ENCODE assay signal across 21 mouse cellular contexts in the genomic region with DNA sequence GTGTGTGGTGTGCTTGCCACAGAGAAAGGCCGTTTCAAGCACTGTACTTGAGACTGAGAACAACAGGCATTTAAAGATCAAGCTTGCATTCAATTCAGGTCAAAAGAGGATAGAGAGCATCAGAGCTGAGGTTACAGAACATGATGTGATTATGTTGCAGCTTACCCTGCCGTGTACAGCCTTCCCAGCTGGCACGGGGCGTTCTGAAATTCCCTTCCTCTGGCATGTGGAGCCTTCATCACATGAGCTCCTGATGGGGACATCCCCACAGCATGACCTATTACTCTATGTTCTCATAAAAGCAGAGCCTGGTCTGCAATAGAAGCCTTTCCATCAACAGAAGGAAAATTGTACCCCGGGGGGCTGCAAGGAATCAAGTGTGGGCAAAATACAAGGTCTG.
A peak's percentile ranks its signal among the peaks of the same experiment; 100 is the strongest.
DNase-seq lines count a peak whose midpoint lies in the region; ATAC-seq and TF ChIP-seq lines count a peak whose summit lies in the region.
"Had no signal": no experiment of that assay in that cellular context is flagged by ENCODE, and none has a peak within 500 bp of the region (broad histone marks: within the 10 kb centered on the region; RNA-seq: fewer than 3 reads in every experiment).

No protein-coding gene starts in this region.

- intact Hi-C loops in gastrocnemius, postnatal 36 days (cut with DNase I): loop anchor here (5.0 kb wide), 2 partner anchors 85 to 565 kb away; no protein-coding TSS in a partner anchor
- intact Hi-C loops in heart, postnatal 14 days (cut with DNase I): no loop called here

- no peak overlapping the region for H3K9ac ChIP-seq in limb, embryonic 13.5 days
- H3K9ac ChIP-seq: hindbrain, embryonic 13.5 days; liver, embryonic 13.5 days; lung, embryonic 14.5 days; midbrain, embryonic 13.5 days; neural tube, embryonic 13.5 days had no signal

- TF ChIP-seq POLR2A in kidney, adult 2 months (IDR thresholded peaks at IDR 0.05; ENCODE audit: low read depth, low read length): no peak

- no peak overlapping the region for H3K27ac ChIP-seq in limb, embryonic 13.5 days
- H3K27ac ChIP-seq in limb, embryonic 10.5 days: no peak overlapping the region
- H3K27ac ChIP-seq in kidney, adult 2 months (ENCODE audit: insufficient read depth, low read depth, low read length): no peak overlapping the region
- H3K27ac ChIP-seq: hindbrain, embryonic 13.5 days; left cerebral cortex, adult 2 months; liver, embryonic 13.5 days; midbrain, embryonic 13.5 days; neural tube, embryonic 13.5 days had no signal

- no peak overlapping the region for H3K4me3 ChIP-seq in limb, embryonic 13.5 days
- H3K4me3 ChIP-seq in limb, embryonic 10.5 days: no peak overlapping the region
- H3K4me3 ChIP-seq in kidney, adult 2 months (ENCODE audit: insufficient read depth, low read depth, low read length): no peak overlapping the region
- H3K4me3 ChIP-seq: hindbrain, embryonic 13.5 days; left cerebral cortex, adult 2 months; liver, embryonic 13.5 days; midbrain, embryonic 13.5 days; neural tube, embryonic 13.5 days had no signal

- DNase-seq in limb, embryonic 10.5 days (ENCODE audit: low spot score): no peak
- peak; percentile 31 to 57 for DNase-seq in gastrocnemius, postnatal 36 days
- DNase-seq in heart, postnatal 14 days: peak; percentile 41 to 51
- peak; percentile 38 for DNase-seq in testis, postnatal 14 days (ENCODE audit: low spot score)
- no peak for DNase-seq in kidney, adult 2 months
- DNase-seq: adrenal gland, postnatal 36 days; cerebellum, adult 11-12 months; cerebellum, postnatal 25 days; embryo, embryonic 11 days; kidney, postnatal 36 days; left cerebral cortex, postnatal 4 days; liver, embryonic 13.5 days; lung, embryonic 14.5 days; right cerebral cortex, adult 18-20 months; thymus, adult 2 months had no signal

- H3K4me2 ChIP-seq in limb, embryonic 13.5 days (replicated peaks): no peak overlapping the region
- H3K4me2 ChIP-seq: hindbrain, embryonic 13.5 days; liver, embryonic 13.5 days; lung, embryonic 14.5 days; midbrain, embryonic 13.5 days; neural tube, embryonic 13.5 days had no signal

- H3K27me3 ChIP-seq in limb, embryonic 13.5 days: no peaks in the 10 kb centered on the region
- no peaks in the 10 kb centered on the region for H3K27me3 ChIP-seq in limb, embryonic 10.5 days (ENCODE audit: low read depth, poor library complexity, severe bottlenecking)
- H3K27me3 ChIP-seq in kidney, adult 2 months (replicated peaks; ENCODE audit: control insufficient read depth, insufficient read depth, low read length): no peaks in the 10 kb centered on the region
- H3K27me3 ChIP-seq: hindbrain, embryonic 13.5 days; liver, embryonic 13.5 days; midbrain, embryonic 13.5 days; neural tube, embryonic 13.5 days had no signal

- no peaks in the 10 kb centered on the region for H3K36me3 ChIP-seq in limb, embryonic 13.5 days
- H3K36me3 ChIP-seq in limb, embryonic 10.5 days: no peaks in the 10 kb centered on the region
- H3K36me3 ChIP-seq in kidney, adult 2 months (ENCODE audit: control insufficient read depth, insufficient read depth, low read length): no peaks in the 10 kb centered on the region
- H3K36me3 ChIP-seq: hindbrain, embryonic 13.5 days; liver, embryonic 13.5 days; midbrain, embryonic 13.5 days; neural tube, embryonic 13.5 days had no signal

- WGBS in limb, embryonic 13.5 days: 56% methylated on average over 5 of the region's 5 CpGs
- WGBS in limb, embryonic 10.5 days: 91% methylated on average over 5 of the region's 5 CpGs
- WGBS in kidney, adult 2 months: 73% methylated on average over 5 of the region's 5 CpGs

- H3K4me1 ChIP-seq in limb, embryonic 13.5 days: peaks cover 21% of the 10 kb centered on the region
- peaks cover 10% of the 10 kb centered on the region for H3K4me1 ChIP-seq in limb, embryonic 10.5 days
- no peaks in the 10 kb centered on the region for H3K4me1 ChIP-seq in kidney, adult 2 months (ENCODE audit: control insufficient read depth, insufficient read depth, low read length)
- H3K4me1 ChIP-seq: liver, embryonic 13.5 days had no signal

- H3K9me3 ChIP-seq in limb, embryonic 13.5 days: no peaks in the 10 kb centered on the region
- no peaks in the 10 kb centered on the region for H3K9me3 ChIP-seq in limb, embryonic 10.5 days (replicated peaks)
- H3K9me3 ChIP-seq: hindbrain, embryonic 13.5 days; midbrain, embryonic 13.5 days; neural tube, embryonic 13.5 days had no signal

- ATAC-seq in limb, embryonic 13.5 days (ENCODE audit: low FRiP score, low read depth): peak; percentile 61; the same call in 1 of the 2 replicates
- ATAC-seq in CD4-positive, CD25-positive, alpha-beta regulatory T cell, adult 4 months: no peak
- ATAC-seq: midbrain, embryonic 13.5 days had no signal

- TF ChIP-seq CTCF in kidney, adult 2 months (conservative IDR thresholded peaks at IDR 0.05; ENCODE audit: insufficient read depth, insufficient read length, low read depth, low read length): no peak

Comparison
In these comparisons a context has a peak if more than half of its experiments do, and no peak if none do; other contexts are left out.
1. DNase-seq: peak in gastrocnemius, postnatal 36 days (2 of 2), heart, postnatal 14 days (2 of 2) and testis, postnatal 14 days (single experiment); none in limb, embryonic 10.5 days (single experiment) and kidney, adult 2 months (single experiment).